Mouse (Mus musculus) small intestine, adult 2 months (tissue): ENCODE data around the gene Cldn11.

Source experiments
- CTCF ChIP-seq: fragments of 200-500 bp; IDR thresholded peaks from 2 replicates; pipeline ENCODE4 v1.5.1; 2012; ENCODE audit warnings: low read depth, mild to moderate bottlenecking, control low read depth, inconsistent platforms, low read length, moderate library complexity, mixed read lengths; ENCODE audit not compliant: insufficient replicate concordance, insufficient read length; ENCODE audit errors: extremely low read depth
- POLR2A ChIP-seq: fragments of 200-500 bp; IDR thresholded peaks from 2 replicates; pipeline ENCODE4 v1.6.1; 2012; ENCODE audit warnings: low read depth, mild to moderate bottlenecking, control low read depth, inconsistent platforms, low read length, moderate library complexity

DNA sequence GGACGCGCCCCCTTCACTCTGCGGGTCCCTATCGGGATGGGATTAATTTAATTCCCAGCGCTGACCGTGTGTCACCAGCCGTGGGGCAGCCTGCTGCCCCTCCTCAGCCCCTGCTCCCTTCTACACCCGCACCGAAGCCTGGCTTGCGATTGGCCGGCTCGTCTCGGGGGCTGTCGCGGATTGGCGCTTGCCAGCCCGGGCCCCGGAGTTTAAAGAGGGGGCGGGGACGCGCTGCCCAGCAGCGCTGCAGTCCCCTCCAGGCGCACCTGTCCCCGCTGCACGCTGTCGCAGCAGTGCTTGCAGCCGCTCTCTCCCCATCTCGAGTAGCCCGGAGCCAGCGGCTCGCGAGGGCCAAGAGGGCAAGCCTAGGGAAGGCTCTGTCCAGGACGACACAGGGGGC, at the start of gene Cldn11:
- TF ChIP-seq POLR2A (no peak), CTCF (no peak)
